Mouse (Mus musculus) lung, postnatal 0 days (tissue): ENCODE data around the gene Mindy4. TPM values are rescaled to one million over a fixed set of nuclear protein-coding genes. Genes with fewer than 3 reads are reported as not detected.
A peak's percentile ranks its signal among the peaks of the same experiment; 100 is the strongest.

ENCODE experiments used
- ATAC-seq: fragments of 200-750 bp; cut with Nextera tagmentation; 2 replicates; pipeline ENCODE4 v1.8.0; 2017; ENCODE audit warnings: moderate library complexity
- DNase-seq: peaks from one replicate; pipeline ENCODE4 v3.0.0-alpha.2; 2016; ENCODE audit warnings: low spot score
- H3K27ac ChIP-seq: fragments of 300-500 bp; sonication (generic); 2 replicates; pipeline ENCODE4 v1.5.1; 2014; ENCODE audit warnings: antibody characterized with exemption, mild to moderate bottlenecking, low read length, mixed read lengths
- H3K27me3 ChIP-seq: fragments of 300-500 bp; sonication (generic); replicated peaks from 2 replicates; pipeline ENCODE4 v1.6.1; 2014; ENCODE audit warnings: low read length, mixed read lengths; ENCODE audit not compliant: insufficient read depth
- H3K36me3 ChIP-seq: fragments of 300-500 bp; sonication (generic); 2 replicates; pipeline ENCODE4 v1.6.1; 2014; ENCODE audit warnings: low read length, mixed read lengths; ENCODE audit not compliant: insufficient read depth
- H3K4me1 ChIP-seq: fragments of 300-500 bp; sonication (generic); 2 replicates; pipeline ENCODE4 v1.6.1; 2014; ENCODE audit warnings: antibody characterized with exemption, low read depth, low read length, mixed read lengths; ENCODE audit not compliant: insufficient read depth
- H3K4me2 ChIP-seq: fragments of 300-500 bp; sonication (generic); replicated peaks from 2 replicates; pipeline ENCODE4 v1.6.1; 2014; ENCODE audit warnings: low read depth, mild to moderate bottlenecking, low read length, moderate library complexity, mixed read lengths
- H3K4me3 ChIP-seq: fragments of 300-500 bp; sonication (generic); 2 replicates; pipeline ENCODE4 v1.5.1; 2014; ENCODE audit warnings: low read depth, low read length
- H3K9ac ChIP-seq: fragments of 300-500 bp; sonication (generic); replicated peaks from 2 replicates; pipeline ENCODE4 v1.6.1; 2014; ENCODE audit warnings: low read depth, mild to moderate bottlenecking
- H3K9me3 ChIP-seq: fragments of 300-500 bp; sonication (generic); 2 replicates; pipeline ENCODE4 v1.6.1; 2016; ENCODE audit warnings: low read length, mixed read lengths
- CTCF ChIP-seq: IDR thresholded peaks from 2 replicates; pipeline ENCODE4 v1.5.1; 2016; ENCODE audit warnings: antibody characterized with exemption, mild to moderate bottlenecking
- EP300 ChIP-seq: IDR thresholded peaks from 2 replicates; pipeline ENCODE4 v1.6.1; 2016; ENCODE audit warnings: antibody characterized with exemption, mild to moderate bottlenecking, control low read depth
- WGBS: fragments of 180-500 bp; shearing (Covaris S2); extraction: QIAGEN DNeasy Blood & Tissue Kit; methylation state at CpG from one replicate; pipeline ENCODE4 v1.1.7; 2014; 5-methylcytosine and 5-hydroxymethylcytosine counted together
- polyA plus RNA-seq: library from polyadenylated mRNA; unstranded; fragments of >200 nt; fragmentation: Nextera tagmentation; extraction: Ambion mirVana; gene quantifications from 2 replicates; pipeline ENCODE4 v1.2.1, GENCODE M21; 2015

The Mindy4 gene
- polyA plus RNA-seq, 1 experiment from 2014 or later, result 14.4 TPM

DNA sequence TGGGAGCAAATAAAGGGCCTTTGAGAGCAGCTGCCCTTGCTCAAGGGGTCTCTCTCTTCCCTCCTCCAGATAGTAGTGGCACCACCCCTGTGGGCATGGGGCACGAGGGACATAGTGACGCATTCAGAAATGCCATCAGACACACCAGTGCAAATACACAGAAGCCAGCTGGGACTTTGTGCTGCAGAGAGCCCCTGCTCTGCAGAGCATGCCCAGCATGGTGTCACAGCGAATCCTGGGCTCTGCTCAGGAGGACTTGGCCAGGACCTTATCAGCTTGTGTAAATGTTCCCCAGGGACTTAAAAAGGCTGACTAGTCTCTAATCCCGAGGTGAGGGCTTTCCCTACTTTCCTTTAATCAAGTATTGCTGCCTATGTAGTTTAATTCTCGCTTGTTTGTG, 138.5 kb downstream of the Mindy4 start:
- ATAC-seq (peak; percentile 84), DNase-seq (peak; percentile 89)
- Histone ChIP-seq H3K27me3 (no peaks in the 10 kb centered on the region), H3K36me3 (peaks cover 8% of the 10 kb centered on the region; the same call in 1 of the 2 replicates), H3K4me2 (peak overlapping the region; percentile 58; the same call in 1 of the 2 replicates), H3K9ac (no peak overlapping the region), H3K4me1 (peaks cover 21% of the 10 kb centered on the region), H3K9me3 (no peaks in the 10 kb centered on the region), H3K27ac (peak overlapping the region; percentile 82), H3K4me3 (no peak overlapping the region)
- WGBS, result 14% methylated on average over 5 of the region's 5 CpGs
- TF ChIP-seq EP300, result peak; percentile 91
- TF ChIP-seq CTCF, result no peak

DNA sequence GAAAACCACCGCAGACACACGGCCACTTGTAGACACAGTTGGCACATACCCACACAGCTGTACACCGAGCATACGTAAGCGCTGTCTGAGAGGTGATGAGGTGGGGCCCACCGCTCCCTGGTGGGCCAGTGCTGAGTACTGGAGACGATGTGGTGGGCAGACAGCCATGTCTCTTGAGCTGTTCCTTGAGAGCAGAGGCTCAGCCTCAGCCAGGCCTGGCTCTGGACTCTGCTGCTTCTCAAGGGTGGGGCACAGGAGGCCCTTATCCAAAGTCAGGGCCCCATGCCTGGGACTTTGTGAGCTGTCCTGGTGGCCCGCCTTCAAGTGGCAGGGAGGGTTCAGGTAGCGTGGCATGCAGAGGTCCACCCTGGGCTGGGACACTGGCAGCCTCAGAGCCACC, 139.1 kb downstream of the Mindy4 start:
- peaks cover 21% of the 10 kb centered on the region for H3K4me1 ChIP-seq
- H3K27ac ChIP-seq, result peak overlapping the region; percentile 82
- H3K27me3 ChIP-seq, result no peaks in the 10 kb centered on the region
- ATAC-seq (peak; percentile 77), DNase-seq (peak; percentile 84)
- TF ChIP-seq CTCF, result no peak
- TF ChIP-seq EP300, result no peak; the same call in none of the 2 replicates
- H3K36me3 ChIP-seq, result peaks cover 9% of the 10 kb centered on the region; the same call in 1 of the 2 replicates
- peak overlapping the region; percentile 8; the same call in 1 of the 2 replicates for H3K9ac ChIP-seq
- no peaks in the 10 kb centered on the region for H3K9me3 ChIP-seq
- peak overlapping the region; percentile 17; the same call in 1 of the 2 replicates for H3K4me2 ChIP-seq
- H3K4me3 ChIP-seq, result no peak overlapping the region
- WGBS, result 36% methylated on average over 9 of the region's 9 CpGs

- H3K9ac ChIP-seq, result no peak overlapping the region
- H3K4me3 ChIP-seq, result no peak overlapping the region
- DNase-seq (no peak), ATAC-seq (no peak)
- H3K27ac ChIP-seq, result peak overlapping the region; percentile 82; the same call in 1 of the 2 replicates
- 78% methylated on average over 10 of the region's 10 CpGs for WGBS
- peaks cover 21% of the 10 kb centered on the region for H3K4me1 ChIP-seq
- peaks cover 9% of the 10 kb centered on the region; the same call in 1 of the 2 replicates for H3K36me3 ChIP-seq
- H3K9me3 ChIP-seq, result no peaks in the 10 kb centered on the region
- no peak for TF ChIP-seq CTCF
- no peaks in the 10 kb centered on the region for H3K27me3 ChIP-seq
- no peak overlapping the region for H3K4me2 ChIP-seq
Observed at GRCm38 (mm10) chr6:55343446-55343845, 140.3 kb downstream of the Mindy4 start.

GRCm38 (mm10) chr6:55344291-55345016, 141.3 kb downstream of the Mindy4 start:
- Histone ChIP-seq H3K36me3 (peaks cover 9% of the 10 kb centered on the region; the same call in 1 of the 2 replicates), H3K27me3 (no peaks in the 10 kb centered on the region), H3K4me2 (no peak overlapping the region), H3K4me1 (peaks cover 18% of the 10 kb centered on the region), H3K27ac (no peak overlapping the region), H3K4me3 (no peak overlapping the region), H3K9ac (no peak overlapping the region), H3K9me3 (no peaks in the 10 kb centered on the region)
- TF ChIP-seq CTCF (no peak), EP300 (0 out of 2 replicates have a peak, but pooled peaks have one; percentile 18)
- ATAC-seq (no peak), DNase-seq (no peak)
- 58% methylated on average over 9 of the region's 9 CpGs for WGBS

DNA sequence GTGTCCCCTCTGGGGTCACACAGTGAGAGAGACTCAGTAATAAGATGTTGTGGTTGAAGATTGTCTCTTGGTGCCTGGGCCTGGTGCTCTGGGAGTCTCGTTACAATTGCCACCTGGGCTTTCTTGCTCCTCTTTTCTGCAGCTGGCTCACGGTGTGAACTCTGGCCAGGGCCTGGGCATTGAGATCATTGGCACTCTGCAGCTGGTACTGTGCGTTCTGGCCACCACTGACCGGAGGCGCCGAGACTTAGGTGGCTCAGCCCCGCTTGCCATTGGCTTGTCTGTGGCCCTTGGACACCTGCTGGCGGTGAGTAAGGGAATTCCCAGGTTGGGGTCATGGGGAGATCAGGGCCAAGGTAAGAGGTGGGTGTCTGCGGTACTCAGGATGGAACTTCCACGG, 142.1 kb downstream of the Mindy4 start:
- peaks cover 18% of the 10 kb centered on the region for H3K4me1 ChIP-seq
- no peak overlapping the region for H3K27ac ChIP-seq
- TF ChIP-seq CTCF, result no peak
- TF ChIP-seq EP300, result no peak
- no peak overlapping the region for H3K4me3 ChIP-seq
- no peaks in the 10 kb centered on the region for H3K27me3 ChIP-seq
- no peaks in the 10 kb centered on the region for H3K9me3 ChIP-seq
- no peak overlapping the region for H3K9ac ChIP-seq
- no peak overlapping the region for H3K4me2 ChIP-seq
- H3K36me3 ChIP-seq, result peaks cover 9% of the 10 kb centered on the region; the same call in 1 of the 2 replicates
- no peak for ATAC-seq
- 91% methylated on average over 10 of the region's 10 CpGs for WGBS
- no peak for DNase-seq

- no peaks in the 10 kb centered on the region for H3K27me3 ChIP-seq
- peaks cover 9% of the 10 kb centered on the region for H3K4me1 ChIP-seq
- TF ChIP-seq CTCF, result no peak
- TF ChIP-seq EP300, result no peak
- H3K9me3 ChIP-seq, result no peaks in the 10 kb centered on the region
- H3K9ac ChIP-seq, result no peak overlapping the region
- H3K36me3 ChIP-seq, result peaks cover 9% of the 10 kb centered on the region; the same call in 1 of the 2 replicates
- no peak overlapping the region for H3K4me2 ChIP-seq
- no peak overlapping the region for H3K4me3 ChIP-seq
- H3K27ac ChIP-seq, result no peak overlapping the region
- ATAC-seq, result no peak
- WGBS, result 82% methylated on average over 7 of the region's 7 CpGs
- DNase-seq, result no peak
Observed at GRCm38 (mm10) chr6:55346491-55346890, 143.3 kb downstream of the Mindy4 start.
